Mouse (Mus musculus) ovary, adult 10 weeks (tissue): ENCODE data around the gene Ren1. TPM values are rescaled to one million over a fixed set of nuclear protein-coding genes. Genes with fewer than 3 reads are reported as not detected.

Source experiments
- polyA plus RNA-seq: library from polyadenylated mRNA; stranded (reverse); fragments of 350-450 nt; fragmentation: Illumina TruSeq; extraction: RNeasy Lipid Tissue Mini Kit (QIAGEN cat#74804); gene quantifications from one replicate; pipeline ENCODE4 v1.2.3, GENCODE M21; 2014

Ren1 gene
- not detected for polyA plus RNA-seq

GRCm38 (mm10) chr1:133350210-133350609, at the start of gene Ren1:
Ren1 (plus strand) TSS chr1:133350510.

DNA sequence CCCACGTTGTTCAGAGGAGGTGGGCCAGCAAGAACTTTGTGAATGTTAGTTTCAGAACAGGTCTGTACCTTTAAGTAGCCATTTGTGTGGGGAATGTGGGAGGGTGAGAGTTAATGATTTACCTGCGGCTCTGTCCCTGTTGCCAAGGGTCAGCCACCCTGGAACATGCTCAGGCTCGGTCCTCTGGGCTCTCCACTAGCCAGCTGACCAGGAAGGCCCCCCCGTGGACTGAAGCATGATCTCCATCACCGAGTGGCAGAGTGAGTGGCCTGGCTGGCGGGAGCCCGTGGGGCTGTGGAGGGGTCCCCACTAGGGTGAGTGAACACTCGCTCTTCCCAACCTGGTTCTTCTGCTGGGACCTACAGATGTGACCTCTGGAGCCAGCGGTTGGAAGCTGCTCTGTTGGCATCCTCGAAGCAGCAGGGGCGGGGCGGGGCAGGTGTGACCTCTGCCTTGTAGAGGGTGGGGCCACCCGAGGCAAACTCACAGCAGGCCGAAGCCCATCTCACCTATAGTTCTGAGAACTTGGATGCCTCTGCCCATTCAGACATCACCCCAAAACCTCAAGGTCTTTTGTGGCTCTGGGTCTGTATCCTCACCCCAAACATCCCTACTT, 40.5 kb upstream of the Ren1 start, which contains the start of gene Golt1a:
Golt1a (plus strand) TSS at position 149 of the 616 bp plus-strand sequence.

DNA sequence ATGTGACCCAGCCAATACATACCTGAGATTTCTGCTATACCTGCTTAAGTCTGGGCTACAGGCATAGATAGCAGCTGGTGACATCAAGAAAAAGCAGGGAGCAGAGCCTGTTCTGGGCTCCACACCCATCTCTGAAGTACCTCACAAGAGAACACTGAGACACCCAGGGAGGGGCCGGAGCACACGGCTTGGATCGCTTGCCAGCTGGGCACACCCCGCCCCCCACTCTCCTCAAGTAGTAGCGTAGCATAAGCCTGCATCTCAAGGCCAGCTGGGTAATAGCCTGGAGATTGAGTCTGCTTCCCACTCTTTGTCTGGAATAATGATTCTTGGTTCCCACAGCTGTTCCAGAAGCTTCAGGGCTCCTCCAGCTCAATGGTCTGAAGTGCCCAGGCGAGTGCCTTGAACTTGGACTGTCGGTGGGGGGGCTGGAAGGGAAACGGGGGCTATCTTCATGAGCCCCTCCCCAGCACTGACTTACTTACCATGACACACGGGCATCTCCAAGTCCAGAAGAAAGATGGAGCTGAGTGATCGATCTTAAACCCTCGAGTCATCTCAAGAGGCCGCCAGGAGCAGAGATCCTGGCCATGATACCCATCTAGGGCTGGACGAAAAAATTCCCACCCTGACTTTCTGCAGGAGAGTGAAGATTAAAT, 28.9 kb upstream of the Ren1 start, which contains the start of gene Kiss1:
Kiss1 (plus strand) TSS at position 609 of the 659 bp plus-strand sequence.

GRCm38 (mm10) chr1:133363276-133364021, 13.1 kb downstream of the Ren1 start, which contains the start of gene Etnk2:
Etnk2 (plus strand) TSS chr1:133363572.

Other genes starting within 250 kb of the Ren1 start
- gene Ppp1r15b, start 219.4 kb upstream of the Ren1 start, polyA plus RNA-seq, result 95.0 TPM
- gene Plekha6, start 186.3 kb upstream of the Ren1 start, polyA plus RNA-seq, result 4.8 TPM
- not detected for gene Golt1a, start 40.7 kb upstream of the Ren1 start, polyA plus RNA-seq
- not detected for gene Kiss1, start 28.6 kb upstream of the Ren1 start, polyA plus RNA-seq
- gene Etnk2, start 13.1 kb downstream of the Ren1 start, polyA plus RNA-seq, result 17.6 TPM
- 1.4 TPM for gene Sox13, start 73.9 kb downstream of the Ren1 start, polyA plus RNA-seq